Mouse (Mus musculus) CH12.LX (cell line): Measurements from ENCODE around the gene Sufu. TPM values are rescaled to one million over a fixed set of nuclear protein-coding genes. Genes with fewer than 3 reads are reported as not detected.

Experiments
- DNase-seq: peaks from one replicate; pipeline ENCODE4 v3.0.0-alpha.2; 2013; ENCODE audit errors: extremely low read depth
- H3K27ac ChIP-seq: 2 replicates; pipeline ENCODE4 v1.5.1; 2012; ENCODE audit warnings: low read depth, mild to moderate bottlenecking, control low read depth, moderate library complexity; ENCODE audit not compliant: insufficient read depth
- H3K27me3 ChIP-seq: replicated peaks from 2 replicates; pipeline ENCODE3; 2012; ENCODE audit warnings: inconsistent platforms
- H3K36me3 ChIP-seq, 2 experiments: replicated peaks in 1 of 2; 2 replicates each; pipeline versions ENCODE3 to v1.6.1; 2012; ENCODE audit warnings: inconsistent platforms in 1 of 2, low read length in 1 of 2, mild to moderate bottlenecking in 1 of 2, mixed read lengths in 1 of 2, moderate library complexity in 1 of 2; ENCODE audit not compliant: control insufficient read depth in 1 of 2, insufficient read depth in 1 of 2
- H3K4me1 ChIP-seq, 2 experiments: 2 replicates each; pipeline ENCODE4 v1.6.1; 2012; ENCODE audit warnings: inconsistent platforms in 1 of 2, moderate library complexity in 1 of 2; ENCODE audit not compliant: insufficient read depth in 2 of 2, control insufficient read depth in 1 of 2
- H3K4me2 ChIP-seq: 2 replicates; pipeline ENCODE4 v1.6.1; 2012; ENCODE audit warnings: low read depth, mild to moderate bottlenecking, control low read depth; ENCODE audit not compliant: poor library complexity, insufficient read depth, severe bottlenecking
- H3K4me3 ChIP-seq, 3 experiments: fragments of 150-350 bp in 1 of 3; sonication (generic) in 1 of 3; replicated peaks in 1 of 3; 2 replicates each; pipeline versions ENCODE3 to v1.5.1; 2011 to 2012; ENCODE audit warnings: low read depth in 2 of 3, low read length in 2 of 3, mild to moderate bottlenecking in 2 of 3, moderate library complexity in 2 of 3, control low read depth in 1 of 3, improper control_type of control experiment in 1 of 3, inconsistent platforms in 1 of 3, mixed read lengths in 1 of 3; ENCODE audit not compliant: poor library complexity in 1 of 3
- H3K79me2 ChIP-seq: replicated peaks from 2 replicates; pipeline ENCODE4 v1.6.1; 2012; ENCODE audit warnings: mild to moderate bottlenecking, moderate library complexity; ENCODE audit not compliant: control insufficient read depth, poor library complexity, insufficient read depth, severe bottlenecking; ENCODE audit errors: extremely low read depth
- H3K9ac ChIP-seq: 2 replicates; pipeline ENCODE4 v1.6.1; 2012; ENCODE audit warnings: low read depth, mild to moderate bottlenecking, control low read depth, moderate library complexity; ENCODE audit not compliant: insufficient read depth
- H3K9me3 ChIP-seq: replicated peaks from 2 replicates; pipeline ENCODE3; 2012; ENCODE audit warnings: low read length, inconsistent platforms, mixed read lengths
- BHLHE40 ChIP-seq: IDR thresholded peaks from 2 replicates; pipeline ENCODE4 v1.6.1; 2011; ENCODE audit warnings: mild to moderate bottlenecking, low read depth, low read length, improper control_type of control experiment
- CHD1 ChIP-seq: IDR thresholded peaks from 2 replicates; pipeline ENCODE4 v1.6.1; 2012; ENCODE audit warnings: low read depth, low read length, improper control_type of control experiment, inconsistent platforms
- E2F4 ChIP-seq: IDR thresholded peaks from 2 replicates; pipeline ENCODE4 v1.6.1; 2011; ENCODE audit warnings: low read depth, low read length, improper control_type of control experiment; ENCODE audit not compliant: insufficient replicate concordance
- ELF1 ChIP-seq: IDR thresholded peaks from 2 replicates; pipeline ENCODE4 v1.6.1; 2014; ENCODE audit warnings: low read depth, mild to moderate bottlenecking, inconsistent platforms, low read length, improper control_type of control experiment
- EP300 ChIP-seq: IDR thresholded peaks from 2 replicates; pipeline ENCODE4 v1.6.1; 2011; ENCODE audit warnings: low read length, improper control_type of control experiment
- GABPA ChIP-seq: IDR thresholded peaks from 2 replicates; pipeline ENCODE4 v1.6.1; 2012; ENCODE audit warnings: low read depth, low read length, improper control_type of control experiment, inconsistent platforms; ENCODE audit not compliant: insufficient replicate concordance
- HCFC1 ChIP-seq: IDR thresholded peaks from 2 replicates; pipeline ENCODE4 v1.6.1; 2012; ENCODE audit warnings: low read depth, mild to moderate bottlenecking, inconsistent platforms, low read length, improper control_type of control experiment
- JUN ChIP-seq: IDR thresholded peaks from 2 replicates; pipeline ENCODE4 v1.6.1; 2011; ENCODE audit warnings: low read depth, mild to moderate bottlenecking, low read length, improper control_type of control experiment, moderate library complexity; ENCODE audit not compliant: insufficient read depth
- JUND ChIP-seq: conservative IDR thresholded peaks from 2 replicates; pipeline ENCODE4 v1.6.1; 2011; ENCODE audit warnings: low read depth, low read length, improper control_type of control experiment
- KAT2A ChIP-seq: IDR thresholded peaks from 2 replicates; pipeline ENCODE4 v1.6.1; 2012; ENCODE audit warnings: low read length, improper control_type of control experiment, inconsistent platforms; ENCODE audit not compliant: insufficient replicate concordance
- MAFK ChIP-seq: IDR thresholded peaks from 2 replicates; pipeline ENCODE4 v1.6.1; 2011; ENCODE audit warnings: low read length, improper control_type of control experiment; ENCODE audit not compliant: insufficient replicate concordance
- MAX ChIP-seq: IDR thresholded peaks from 2 replicates; pipeline ENCODE4 v1.6.1; 2011; ENCODE audit warnings: low read length, improper control_type of control experiment
- MAZ ChIP-seq: IDR thresholded peaks from 2 replicates; pipeline ENCODE4 v1.6.1; 2012; ENCODE audit warnings: low read depth, mild to moderate bottlenecking, inconsistent platforms, low read length, improper control_type of control experiment, moderate library complexity
- MEF2A ChIP-seq: IDR thresholded peaks from 2 replicates; pipeline ENCODE4 v1.6.1; 2014; ENCODE audit warnings: low read depth, mild to moderate bottlenecking, inconsistent platforms, low read length, improper control_type of control experiment, borderline replicate concordance
- NELFE ChIP-seq: IDR thresholded peaks from 2 replicates; pipeline ENCODE4 v1.6.1; 2011; ENCODE audit warnings: low read depth, low read length, improper control_type of control experiment
- NRF1 ChIP-seq: IDR thresholded peaks from 2 replicates; pipeline ENCODE4 v1.6.1; 2014; ENCODE audit warnings: low read depth, mild to moderate bottlenecking, inconsistent platforms, low read length, improper control_type of control experiment, moderate library complexity
- POLR2A ChIP-seq: IDR thresholded peaks from 2 replicates; pipeline ENCODE4 v1.6.1; 2011; ENCODE audit warnings: low read depth, mild to moderate bottlenecking, improper control_type of control experiment, low read length
- SIN3A ChIP-seq: IDR thresholded peaks from 2 replicates; pipeline ENCODE4 v1.6.1; 2012; ENCODE audit warnings: low read length, improper control_type of control experiment, inconsistent platforms
- SMC3 ChIP-seq: IDR thresholded peaks from 2 replicates; pipeline ENCODE4 v1.6.1; 2011; ENCODE audit warnings: low read depth, low read length, improper control_type of control experiment
- TBP ChIP-seq: conservative IDR thresholded peaks from 2 replicates; pipeline ENCODE4 v1.6.1; 2011; ENCODE audit warnings: low read depth, low read length, improper control_type of control experiment
- UBTF ChIP-seq: IDR thresholded peaks from 2 replicates; pipeline ENCODE4 v1.6.1; 2012; ENCODE audit warnings: low read depth, mild to moderate bottlenecking, inconsistent platforms, low read length, improper control_type of control experiment, moderate library complexity
- USF1 ChIP-seq: IDR thresholded peaks from 2 replicates; pipeline ENCODE4 v1.6.1; 2014; ENCODE audit warnings: low read depth, mild to moderate bottlenecking, inconsistent platforms, low read length, improper control_type of control experiment
- USF2 ChIP-seq: conservative IDR thresholded peaks from 2 replicates; pipeline ENCODE4 v1.6.1; 2011; ENCODE audit warnings: low read depth, low read length, improper control_type of control experiment
- ZC3H11A ChIP-seq: IDR thresholded peaks from 2 replicates; pipeline ENCODE4 v1.6.1; 2012; ENCODE audit warnings: low read depth, mild to moderate bottlenecking, inconsistent platforms, low read length, improper control_type of control experiment
- ZMIZ1 ChIP-seq: IDR thresholded peaks from 2 replicates; pipeline ENCODE4 v1.6.1; 2012; ENCODE audit warnings: low read depth, mild to moderate bottlenecking, inconsistent platforms, low read length, improper control_type of control experiment
- dilution Hi-C: fragments of 300-500 bp; cut with MboI; formaldehyde crosslinking; loops from 2 replicates; pipeline ENCODE4 v1.14.3; 2020; ENCODE audit warnings: low sequenced_read_pairs; ENCODE audit not compliant: extremely low pct_unique_long_range_greater_than_20kb, extremely low pct_ligation_motif_present
- in situ Hi-C: fragments of 300-500 bp; cut with MboI; formaldehyde crosslinking; loops from 3 replicates; pipeline ENCODE4 v1.14.3; 2019; ENCODE audit warnings: low sequenced_read_pairs, low pct_ligation_motif_present, low pct_unique_long_range_greater_than_20kb, mixed read lengths
- polyA plus RNA-seq: library from polyadenylated mRNA; unstranded; fragments of >175 nt; gene quantifications from 2 replicates; pipeline ENCODE4 v1.2.1, GENCODE M21; 2012; ENCODE audit warnings: low read depth; ENCODE audit not compliant: insufficient read length
- total RNA-seq, 2 experiments: library from RNA; depleted of rRNA; stranded (reverse); fragments of 300-350 nt in 1 of 2; fragments of >200 nt in 1 of 2; gene quantifications; 2 replicates each; pipeline ENCODE4 v1.2.3; 2012 to 2014

Sufu gene
- total and polyA plus RNA-seq, 3 experiments, result 3.6 to 22.6 (median 9.8) TPM

DNA sequence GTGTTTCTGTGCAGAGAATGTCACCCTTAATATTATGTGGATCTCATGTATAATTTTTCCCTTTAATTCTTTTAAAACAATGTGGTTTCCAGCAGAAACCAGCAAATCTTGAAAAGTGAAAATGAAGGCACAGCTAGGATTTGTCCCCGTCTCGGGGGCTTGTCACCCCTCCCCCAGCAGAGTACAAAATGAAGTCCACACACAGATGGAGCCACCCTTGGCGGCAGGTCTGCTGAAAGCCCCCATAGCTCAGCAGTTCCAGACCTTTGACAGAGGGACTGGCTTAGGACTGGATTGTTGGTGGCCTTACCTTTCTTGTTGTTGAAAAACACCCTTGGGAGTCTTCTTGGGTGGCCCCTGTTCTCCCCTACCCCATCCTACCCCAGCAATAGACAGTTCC is 84.7 kb downstream of the Sufu start:
- no peak for DNase-seq
- Histone ChIP-seq H3K4me3 (no peak overlapping the region), H3K27ac (no peak overlapping the region), H3K4me2 (no peak overlapping the region), H3K27me3 (no peaks in the 10 kb centered on the region), H3K79me2 (no peaks in the 10 kb centered on the region), H3K4me1 (peaks cover 15 to 70% of the 10 kb centered on the region in 2 experiments), H3K36me3 (peaks cover 18 to 63% of the 10 kb centered on the region in 2 experiments), H3K9me3 (no peaks in the 10 kb centered on the region), H3K9ac (no peak overlapping the region)
- dilution Hi-C loops, result no loop called here
- TF ChIP-seq E2F4 (no peak), BHLHE40 (no peak), SMC3 (no peak), CHD1 (no peak), MAZ (no peak), JUN (no peak), USF1 (no peak), ZC3H11A (no peak), JUND (no peak), SIN3A (no peak), ELF1 (no peak), UBTF (no peak), MEF2A (no peak), EP300 (no peak), HCFC1 (no peak), NRF1 (no peak), GABPA (no peak), USF2 (no peak)
- in situ Hi-C loops, result no loop called here

DNA sequence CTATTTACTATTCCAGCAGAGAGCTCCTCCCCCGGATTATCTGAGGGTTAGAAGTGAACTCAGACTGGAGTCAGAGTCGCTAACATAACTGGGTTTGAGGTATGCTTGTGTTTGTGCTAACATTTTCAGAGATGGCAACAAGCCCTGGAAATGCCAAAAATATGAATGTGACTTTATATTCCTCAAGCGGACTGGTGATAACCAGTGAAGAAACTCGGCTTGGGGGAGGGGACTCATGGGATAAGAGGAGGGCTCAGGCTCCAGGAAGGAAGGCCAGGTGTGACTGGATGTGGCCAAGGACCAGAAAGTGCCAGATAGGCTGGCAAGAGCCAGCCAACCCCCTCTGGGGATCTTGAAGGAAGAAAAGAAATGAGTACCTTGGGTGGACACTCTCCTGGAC is 85.1 kb downstream of the Sufu start:
- no peaks in the 10 kb centered on the region for H3K9me3 ChIP-seq
- H3K4me3 ChIP-seq, result no peak overlapping the region
- peaks cover 18 to 67% of the 10 kb centered on the region in 2 experiments for H3K36me3 ChIP-seq
- no peaks in the 10 kb centered on the region for H3K79me2 ChIP-seq
- H3K27ac ChIP-seq, result no peak overlapping the region
- no peaks in the 10 kb centered on the region for H3K27me3 ChIP-seq
- H3K4me1 ChIP-seq, result peaks cover 15 to 70% of the 10 kb centered on the region in 2 experiments
- dilution Hi-C loops (no loop called here), in situ Hi-C loops (no loop called here)
- H3K9ac ChIP-seq, result no peak overlapping the region
- no peak for TF ChIP-seq E2F4
- TF ChIP-seq MEF2A, result no peak
- TF ChIP-seq EP300, result no peak
- TF ChIP-seq ZMIZ1, result no peak
- no peak for TF ChIP-seq TBP
- no peak for TF ChIP-seq USF2
- no peak for TF ChIP-seq MAX
- TF ChIP-seq KAT2A, result no peak
- TF ChIP-seq NELFE, result no peak
- TF ChIP-seq JUND, result no peak
- no peak for TF ChIP-seq MAFK
- TF ChIP-seq BHLHE40, result no peak
- no peak for TF ChIP-seq POLR2A
- no peak for DNase-seq
- H3K4me2 ChIP-seq, result no peak overlapping the region
